Mouse (Mus musculus) CH12.LX (cell line): ENCODE measurements at regions not wholly inside any gene's neighbourhood (a gene's known extent, or its start where the extent isn't known, plus 50 kb on each side); places are given as distances from the start of the nearest gene placed in this dataset.

ENCODE experiments used
- CHD1 ChIP-seq: IDR thresholded peaks from 2 replicates; pipeline ENCODE4 v1.6.1; 2012; ENCODE audit warnings: low read depth, low read length, improper control_type of control experiment, inconsistent platforms
- CTCF ChIP-seq, 2 experiments: IDR thresholded peaks in 1 of 2; conservative IDR thresholded peaks in 1 of 2; 2 replicates each; pipeline ENCODE4 v1.5.1; 2011 to 2012; ENCODE audit warnings: low read depth in 2 of 2, low read length in 2 of 2, improper control_type of control experiment in 1 of 2, inconsistent platforms in 1 of 2, mild to moderate bottlenecking in 1 of 2, moderate library complexity in 1 of 2
- EP300 ChIP-seq: IDR thresholded peaks from 2 replicates; pipeline ENCODE4 v1.6.1; 2011; ENCODE audit warnings: low read length, improper control_type of control experiment
- HCFC1 ChIP-seq: IDR thresholded peaks from 2 replicates; pipeline ENCODE4 v1.6.1; 2012; ENCODE audit warnings: low read depth, mild to moderate bottlenecking, inconsistent platforms, low read length, improper control_type of control experiment
- MAX ChIP-seq: IDR thresholded peaks from 2 replicates; pipeline ENCODE4 v1.6.1; 2011; ENCODE audit warnings: low read length, improper control_type of control experiment
- MYC ChIP-seq: IDR thresholded peaks from 2 replicates; pipeline ENCODE4 v1.6.1; 2011; ENCODE audit warnings: low read depth, mild to moderate bottlenecking, improper control_type of control experiment, low read length
- POLR2A ChIP-seq: IDR thresholded peaks from 2 replicates; pipeline ENCODE4 v1.6.1; 2011; ENCODE audit warnings: low read depth, mild to moderate bottlenecking, improper control_type of control experiment, low read length
- POLR2AphosphoS2 ChIP-seq: IDR thresholded peaks from 2 replicates; pipeline ENCODE4 v1.6.1; 2011; ENCODE audit warnings: low read depth, low read length, improper control_type of control experiment
- UBTF ChIP-seq: IDR thresholded peaks from 2 replicates; pipeline ENCODE4 v1.6.1; 2012; ENCODE audit warnings: low read depth, mild to moderate bottlenecking, inconsistent platforms, low read length, improper control_type of control experiment, moderate library complexity

DNA sequence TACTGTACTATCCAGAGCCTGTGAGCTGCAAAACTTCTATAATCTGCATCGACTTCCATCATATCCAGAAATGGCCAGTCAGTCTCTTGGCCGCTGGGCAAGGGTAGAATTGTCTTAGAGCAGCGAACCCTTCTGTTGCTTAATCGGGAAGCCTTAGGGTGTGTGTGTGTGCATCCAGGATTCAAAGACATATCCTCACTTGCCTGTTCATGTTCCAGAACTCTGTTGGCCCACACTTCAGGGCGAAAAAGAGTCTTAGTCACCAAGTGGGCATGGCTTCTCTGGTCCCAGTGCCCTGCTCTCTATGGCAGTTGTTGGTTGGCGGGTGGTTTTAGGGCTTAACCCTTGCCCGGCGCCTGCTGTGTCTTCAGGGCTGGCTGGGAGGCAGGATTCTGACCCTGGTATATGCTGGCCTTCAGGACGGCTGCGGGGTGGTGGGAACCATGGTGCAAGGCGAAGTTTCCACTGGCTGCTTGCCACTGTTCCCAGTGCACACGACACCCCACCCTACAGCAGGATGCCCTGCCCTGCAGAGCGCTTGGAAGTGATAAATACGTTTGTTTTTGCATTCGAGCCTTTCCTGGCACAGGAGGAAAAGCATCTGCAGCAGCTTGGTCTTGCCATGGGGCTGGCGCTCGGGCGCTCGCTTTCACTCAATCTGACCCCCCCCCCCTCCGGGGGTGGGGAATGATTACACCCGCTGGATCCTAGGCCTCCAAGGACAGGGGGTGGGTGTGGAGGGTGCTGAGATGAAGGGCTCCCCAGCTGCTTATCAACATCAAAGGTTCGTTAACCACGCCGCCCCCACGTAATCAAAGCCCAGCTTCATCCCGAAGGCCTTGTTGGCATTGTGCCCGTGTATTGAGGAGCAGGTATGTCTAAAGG is 54.9 kb upstream of the Itga6 start:
- TF ChIP-seq EP300 (no peak), MYC (no peak), UBTF (no peak), CTCF (conservative IDR thresholded peaks at IDR 0.05 in 1 of 2, IDR thresholded peaks at IDR 0.05 in 1 of 2; ENCODE audit: low read depth in 2 of 2, low read length in 2 of 2) (no peak), POLR2A (no peak), MAX (no peak), CHD1 (no peak), POLR2AphosphoS2 (no peak), HCFC1 (no peak)
